Mouse (Mus musculus): ENCODE results near the gene Arhgap15.

Gene Arhgap15

DNA sequence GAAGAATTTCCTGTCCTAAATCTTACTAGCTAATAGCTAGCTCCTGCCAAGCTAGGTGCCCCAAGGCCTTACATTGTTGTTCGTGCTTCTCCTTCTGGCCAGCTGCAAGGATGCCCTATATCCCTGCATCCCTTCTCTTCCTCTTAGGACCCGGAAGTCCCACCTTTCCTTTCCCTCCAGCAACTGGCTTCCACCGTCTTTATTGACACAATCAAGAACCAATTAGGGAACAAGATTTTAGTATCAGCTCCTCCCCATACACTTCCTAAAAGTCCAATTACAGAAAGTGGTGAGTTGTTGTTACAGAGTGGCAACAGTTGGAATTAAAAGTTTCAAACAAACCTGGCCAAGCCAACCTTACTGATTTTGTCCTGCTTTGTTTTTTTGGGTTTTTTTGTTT is 183.1 kb downstream of the Arhgap15 start:
- no peak for DNase-seq (ENCODE audit: low spot score)

- no peak for DNase-seq (ENCODE audit: low spot score)
These were observed 190.6 kb downstream of the Arhgap15 start for GRCm38 (mm10) chr2:43939196-43939595.

DNA sequence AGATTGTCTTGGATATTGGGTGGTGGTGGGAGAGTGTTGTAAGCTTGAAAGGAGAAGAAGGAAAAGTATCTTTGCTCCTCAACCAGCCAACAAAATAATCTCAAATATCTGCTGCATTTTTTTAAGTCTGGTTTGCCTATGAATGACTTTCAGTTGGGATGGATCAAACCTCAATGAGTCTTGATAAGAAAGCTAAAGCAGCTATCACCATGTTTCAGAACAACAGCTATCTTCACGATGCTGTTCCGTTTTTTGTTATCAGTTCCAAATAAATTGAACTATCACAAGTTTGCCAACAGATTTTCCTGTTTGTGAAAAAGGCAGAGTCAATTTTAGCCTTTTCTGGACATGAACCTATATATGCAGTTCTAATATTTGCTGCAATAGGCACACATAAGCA is 197.1 kb downstream of the Arhgap15 start:
- no peak for DNase-seq (ENCODE audit: low spot score)

DNA sequence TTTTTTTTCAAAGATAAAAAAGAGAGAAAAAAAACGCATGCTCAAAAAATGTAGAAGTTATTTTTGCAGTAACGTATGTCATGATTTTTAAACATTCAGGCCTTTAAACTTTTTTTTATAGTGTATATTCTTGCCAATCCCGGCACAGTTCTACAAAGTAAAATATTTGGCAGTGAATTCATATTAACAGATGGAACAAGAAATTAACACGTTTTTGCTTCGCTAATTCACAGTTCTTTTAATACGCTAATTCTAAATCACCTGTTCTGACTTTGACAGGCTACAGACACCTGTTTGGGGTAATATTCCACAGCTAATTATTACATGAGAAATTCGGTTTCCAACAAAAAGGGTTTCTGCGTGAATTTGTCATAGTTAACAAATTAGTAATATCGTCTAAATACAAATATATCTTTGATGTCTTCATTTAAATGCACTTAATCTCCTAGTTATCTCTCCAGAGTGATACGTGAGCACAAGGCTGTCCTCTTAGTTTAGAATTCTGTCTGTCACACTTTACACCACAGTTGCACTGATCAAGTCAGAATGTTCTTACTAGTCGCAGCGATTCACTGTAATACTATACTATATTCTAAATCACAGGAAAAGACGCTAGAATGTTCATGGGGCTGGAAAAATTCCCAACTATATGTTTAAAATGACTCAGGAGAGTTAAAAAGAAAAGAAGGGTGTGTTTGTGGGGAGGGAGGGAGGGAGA is 201.3 kb downstream of the Arhgap15 start:
- no peak for DNase-seq (ENCODE audit: low spot score)

DNA sequence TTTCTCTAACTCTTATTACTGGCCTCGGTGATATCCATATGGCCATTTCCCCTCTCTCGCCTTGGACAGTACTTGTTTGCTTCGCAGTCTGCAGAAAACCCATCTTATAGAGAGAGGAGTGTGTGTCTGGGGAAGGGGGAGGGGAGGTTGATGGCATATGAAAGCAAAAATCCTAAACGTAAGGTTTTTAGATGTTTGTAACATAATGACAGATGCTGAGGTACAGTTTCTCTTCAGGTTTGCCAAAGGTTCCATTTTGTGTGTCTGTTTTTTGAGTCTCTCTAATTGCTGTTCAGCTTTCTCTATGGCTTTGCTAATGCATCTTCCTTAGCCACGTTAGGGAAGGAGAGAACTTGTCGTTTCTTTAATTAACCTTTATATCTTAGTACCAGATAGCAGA is 202.1 kb downstream of the Arhgap15 start:
- DNase-seq (ENCODE audit: low spot score): no peak

GRCm38 (mm10) chr2:43959189-43959588 is 210.6 kb downstream of the Arhgap15 start:
- DNase-seq (ENCODE audit: low spot score): no peak

DNA sequence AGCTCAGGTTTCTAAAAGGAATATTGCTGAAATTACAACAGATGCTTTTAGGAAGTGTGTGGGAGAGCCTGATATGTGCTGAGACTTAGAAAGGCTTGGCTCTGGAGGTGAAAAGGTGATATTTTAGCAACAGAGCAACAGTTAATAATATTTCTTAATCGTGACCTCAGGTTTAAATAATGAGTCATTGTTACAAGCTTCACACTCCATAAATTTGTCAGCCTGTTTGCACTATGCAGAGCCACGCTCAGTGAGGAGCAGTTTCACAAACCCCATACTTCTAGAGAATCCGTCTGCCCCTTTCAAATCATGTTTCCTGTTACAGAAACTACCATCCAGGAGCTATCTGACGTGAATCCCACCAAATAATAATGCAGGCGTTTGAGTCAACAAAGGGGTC is 213.8 kb downstream of the Arhgap15 start:
- DNase-seq (ENCODE audit: low spot score): no peak

GRCm38 (mm10) chr2:43968581-43968980 is 220.0 kb downstream of the Arhgap15 start:
- no peak for DNase-seq (ENCODE audit: low spot score)

DNA sequence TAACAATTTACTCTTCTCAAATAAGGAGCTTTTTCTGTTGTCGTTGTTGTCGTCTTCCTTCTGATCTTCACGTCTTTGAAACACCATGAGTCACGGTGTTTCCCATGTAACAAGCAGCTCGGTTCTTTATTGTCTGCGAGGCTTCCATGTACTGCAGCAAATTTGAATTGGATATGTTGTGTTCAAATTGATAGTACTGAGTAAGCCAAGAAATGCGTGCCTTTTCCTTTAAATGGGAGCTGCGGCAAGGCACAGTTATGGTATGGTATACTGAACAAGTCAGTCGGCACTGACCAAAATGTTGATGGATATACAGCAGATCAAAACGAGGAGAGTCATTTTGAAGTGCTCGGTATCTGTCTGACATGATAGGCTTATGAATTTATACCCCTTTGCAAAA is 229.1 kb downstream of the Arhgap15 start:
- no peak for DNase-seq (ENCODE audit: low spot score)

DNA sequence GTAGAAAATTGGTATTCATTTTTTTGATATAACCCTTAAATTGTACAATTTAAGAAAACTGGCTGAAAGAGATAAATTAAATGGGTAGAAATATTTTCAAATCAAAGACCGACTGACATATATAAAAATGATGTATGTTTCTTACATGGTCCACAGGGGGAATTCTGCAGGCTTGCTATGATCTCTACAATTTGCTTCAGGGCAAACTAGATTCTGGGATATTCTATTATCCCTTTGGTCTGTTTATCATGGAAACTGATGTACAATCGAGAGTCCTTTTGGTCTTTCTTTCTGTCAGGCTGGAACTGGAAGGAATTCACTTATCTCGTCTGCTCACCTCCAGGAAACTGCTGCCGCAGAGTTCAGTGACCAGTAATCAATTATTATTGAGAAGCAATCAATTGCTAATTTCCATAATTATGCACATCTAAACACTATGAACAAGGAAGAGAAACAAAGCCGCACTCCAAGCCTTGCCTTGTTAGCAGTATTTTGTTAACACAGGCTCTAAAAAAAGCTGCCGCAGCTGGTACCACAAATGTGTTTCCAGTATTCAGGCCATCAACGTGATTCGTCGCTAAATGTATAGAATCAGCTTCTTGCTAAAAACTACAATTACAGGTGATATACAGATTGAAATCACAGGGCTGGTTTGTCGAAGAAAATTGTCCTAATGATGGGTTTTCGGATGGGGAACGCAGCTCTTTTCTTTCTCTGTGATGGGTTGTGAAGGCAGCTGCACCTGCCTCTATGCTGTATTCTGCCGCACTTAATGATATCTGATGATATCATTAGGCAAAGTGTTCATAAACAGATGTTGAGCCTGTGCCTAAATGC is 229.8 kb downstream of the Arhgap15 start:
- DNase-seq (ENCODE audit: low spot score): no peak

DNA sequence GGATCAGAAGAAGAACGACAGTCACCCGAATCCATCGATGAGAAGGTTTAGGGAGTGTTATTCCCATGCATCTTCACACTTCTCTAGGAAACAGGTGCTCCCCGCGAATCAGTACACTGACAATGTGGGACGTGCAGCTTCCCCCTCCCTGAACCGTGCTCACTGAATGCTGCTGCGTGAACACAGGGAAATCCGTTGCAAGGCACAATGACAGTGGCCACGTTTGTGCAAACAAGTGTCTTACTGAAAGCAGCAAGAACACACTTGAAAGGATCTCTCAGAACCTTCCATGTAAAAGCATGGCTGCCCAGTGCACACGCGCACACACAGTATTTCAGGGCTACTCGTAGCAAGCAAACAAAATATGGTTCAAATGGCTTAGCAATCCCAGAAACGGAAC is 237.4 kb downstream of the Arhgap15 start:
- no peak for DNase-seq (ENCODE audit: low spot score)

- DNase-seq (ENCODE audit: low spot score): no peak
These were observed 239.3 kb downstream of the Arhgap15 start for GRCm38 (mm10) chr2:43987919-43988318.

- DNase-seq (ENCODE audit: low spot score): peak; percentile 59
These were observed 241.2 kb downstream of the Arhgap15 start for GRCm38 (mm10) chr2:43989850-43990249.

DNA sequence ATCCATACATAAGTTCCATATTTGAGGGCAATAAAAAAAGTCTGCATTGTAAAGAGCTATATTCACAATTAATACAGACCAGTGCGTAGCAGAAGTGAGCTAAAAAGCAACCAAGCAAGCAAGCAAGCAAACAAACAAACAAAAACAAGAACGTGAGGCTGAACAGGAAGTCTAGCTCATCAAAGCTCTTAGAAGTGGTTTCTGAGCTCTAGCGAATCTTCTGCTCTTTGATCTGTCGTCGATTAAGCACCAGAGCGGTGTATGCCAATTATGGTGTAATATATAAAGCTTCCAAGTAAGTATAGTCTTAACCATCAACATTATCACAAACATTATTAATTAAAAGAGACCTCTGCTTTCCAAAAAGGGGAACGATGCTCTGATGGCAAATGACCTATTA is 243.9 kb downstream of the Arhgap15 start:
- no peak for DNase-seq (ENCODE audit: low spot score)

GRCm38 (mm10) chr2:44002454-44002853 is 253.8 kb downstream of the Arhgap15 start:
- DNase-seq (ENCODE audit: low spot score): no peak

DNA sequence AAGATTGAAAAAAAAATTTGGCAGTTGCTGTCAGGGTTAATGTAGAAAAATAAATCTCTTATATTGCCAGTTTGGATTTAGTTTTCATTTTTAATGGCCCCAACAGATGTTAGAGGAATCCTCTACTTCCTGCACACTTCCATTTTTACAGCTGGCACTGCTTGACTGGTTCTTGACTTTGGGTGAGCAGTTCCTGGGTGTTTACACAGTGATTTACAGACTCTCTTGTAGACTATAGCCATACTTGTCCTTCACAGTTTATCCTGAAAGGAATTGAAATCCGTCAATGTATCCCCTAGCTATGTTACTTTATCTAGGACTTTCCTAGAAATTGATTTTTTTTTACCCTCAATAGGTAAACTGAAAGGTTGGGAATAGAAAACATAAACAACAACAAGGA is 261.6 kb downstream of the Arhgap15 start:
- no peak for DNase-seq (ENCODE audit: low spot score)

DNA sequence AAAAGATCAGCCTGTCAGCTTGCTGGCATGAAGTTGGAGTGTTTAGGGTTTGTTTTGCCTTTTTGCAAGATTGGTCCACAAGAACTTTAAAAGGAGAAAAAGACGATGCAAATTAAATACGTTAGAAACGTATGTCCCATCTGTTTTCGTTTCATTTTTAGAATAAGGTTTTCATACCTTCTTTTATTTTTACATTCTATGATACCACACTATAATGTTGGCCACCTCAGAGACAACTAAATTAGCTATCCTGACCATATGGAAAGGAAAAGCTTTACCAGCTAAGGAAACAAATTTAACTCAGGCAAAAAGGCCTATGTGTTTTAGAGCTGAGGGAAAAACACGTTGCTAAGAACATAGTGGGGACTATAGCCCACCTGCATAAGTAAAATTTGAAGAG is 264.8 kb downstream of the Arhgap15 start:
- DNase-seq (ENCODE audit: low spot score): peak; percentile 24

- DNase-seq (ENCODE audit: low spot score): no peak
These were observed 268.1 kb downstream of the Arhgap15 start for GRCm38 (mm10) chr2:44016720-44017119.

DNA sequence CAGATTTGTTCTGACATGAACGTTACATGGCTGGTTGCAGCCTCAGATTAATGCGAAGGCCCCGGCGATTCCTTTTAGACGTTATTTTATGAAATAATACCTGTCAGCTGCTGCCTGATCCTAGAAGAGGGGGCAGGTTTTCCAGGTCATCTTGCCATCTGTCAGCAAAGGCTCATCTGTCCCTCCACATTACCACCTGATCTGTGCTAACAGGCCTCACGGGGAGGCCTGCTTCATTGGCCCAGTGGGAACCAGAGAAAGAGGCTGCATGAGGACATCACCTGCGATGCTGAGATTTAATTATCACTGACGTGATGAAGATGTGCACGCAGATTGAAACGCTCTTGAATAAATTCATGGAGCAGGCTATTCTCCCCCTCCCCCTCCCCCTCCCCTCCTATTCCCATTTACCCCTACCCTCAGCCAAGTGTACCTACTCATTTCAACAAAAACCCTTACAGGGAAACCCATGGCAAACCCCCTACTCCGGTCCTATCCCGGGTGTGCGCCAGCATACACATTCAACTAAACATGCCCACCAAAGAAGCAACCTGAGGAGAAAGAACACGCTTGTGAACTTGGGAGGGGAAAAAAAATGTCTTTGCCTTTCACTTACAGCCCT is 268.9 kb downstream of the Arhgap15 start:
- DNase-seq (ENCODE audit: low spot score): no peak

- DNase-seq (ENCODE audit: low spot score): no peak
These were observed 269.4 kb downstream of the Arhgap15 start for GRCm38 (mm10) chr2:44018033-44018432.

DNA sequence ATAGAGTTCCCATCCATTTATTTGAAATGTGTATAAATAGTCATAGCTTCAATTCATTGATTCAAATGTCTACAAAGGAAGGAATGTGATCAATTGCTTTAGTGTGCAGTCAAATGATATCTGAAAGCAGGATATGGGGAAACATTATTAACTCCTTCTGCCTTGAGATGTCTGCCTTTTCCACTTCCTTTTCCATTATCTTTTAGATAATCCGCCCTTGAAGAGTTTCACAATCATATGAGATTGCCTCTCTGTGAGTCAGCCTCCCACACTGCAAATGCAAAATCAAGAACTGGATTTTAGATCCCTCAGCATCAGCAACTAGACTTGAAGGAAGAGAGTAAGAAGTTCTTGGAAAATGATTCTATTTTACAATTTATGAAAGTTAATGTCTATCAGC is 276.1 kb downstream of the Arhgap15 start:
- no peak for DNase-seq (ENCODE audit: low spot score)

GRCm38 (mm10) chr2:44029035-44029715 is 280.6 kb downstream of the Arhgap15 start:
- DNase-seq (ENCODE audit: low spot score): no peak
